Mouse (Mus musculus) fat pad, adult 2 months (tissue): ENCODE measurements around the gene Mrgprx1.

Experiments
- DNase-seq: peaks from one replicate; pipeline ENCODE4 v3.0.0-alpha.2; 2011; ENCODE audit warnings: low read depth, low spot score; ENCODE audit errors: extremely low read depth

Gene Mrgprx1

DNA sequence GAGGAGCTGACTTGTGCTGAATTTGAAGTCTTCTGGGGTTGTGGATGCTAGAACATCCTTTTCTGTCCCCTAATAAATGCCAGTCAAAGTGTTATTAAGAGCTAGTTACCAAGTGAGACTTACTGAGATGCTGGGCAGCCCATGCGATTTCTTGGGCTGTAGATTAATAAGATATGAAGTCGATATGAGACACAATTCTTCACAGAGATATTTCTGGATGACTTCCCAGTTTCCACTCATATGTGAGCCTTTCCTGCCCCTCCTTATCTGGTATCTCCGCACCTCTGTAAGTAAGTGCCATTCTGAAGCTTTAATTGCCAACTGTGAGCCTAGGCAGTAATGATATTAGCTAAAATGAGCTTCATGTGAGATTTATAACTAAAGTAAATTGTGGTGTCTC is at the start of gene Mrgprx1:
Gene Mrgprx1, minus strand, starts transcription at position 101 of the 400 bp plus-strand sequence.
- DNase-seq: no peak

- no peak for DNase-seq
Observed at GRCm38 (mm10) chr7:48075521-48075920, 48.1 kb upstream of the Mrgprx1 start.

DNA sequence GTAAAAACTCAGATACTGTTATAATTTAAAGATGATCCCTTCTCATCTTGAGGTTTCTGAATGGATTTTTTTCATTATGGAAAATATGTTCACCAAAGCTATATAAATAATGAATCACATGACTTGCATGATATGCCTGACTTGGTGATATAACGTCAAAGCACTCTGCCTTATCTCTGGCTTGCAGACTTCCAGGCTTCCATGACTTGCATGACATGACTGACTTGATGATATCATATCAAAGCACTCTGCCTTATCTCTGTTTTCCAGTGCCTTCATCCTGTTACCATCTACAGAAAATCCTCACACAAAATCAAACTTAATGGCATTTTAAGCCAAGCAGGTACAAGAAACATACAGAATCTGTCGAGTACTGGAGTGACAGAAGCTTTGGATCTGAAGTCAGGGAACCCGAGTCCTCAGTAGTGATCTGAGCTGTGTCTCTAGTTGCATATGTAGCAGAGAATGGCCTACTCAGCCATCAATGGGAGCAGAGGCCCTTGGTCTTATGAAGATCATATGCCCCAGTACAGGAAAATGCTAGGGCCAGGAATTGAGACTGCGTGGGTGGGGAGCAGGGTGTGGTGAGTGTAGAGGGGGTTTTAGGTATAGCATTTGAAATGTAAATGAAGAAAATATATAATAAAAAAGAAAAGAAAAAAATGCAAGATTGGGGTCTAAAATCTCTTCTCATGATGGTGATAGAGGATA is 19.2 kb upstream of the Mrgprx1 start:
- no peak for DNase-seq

DNA sequence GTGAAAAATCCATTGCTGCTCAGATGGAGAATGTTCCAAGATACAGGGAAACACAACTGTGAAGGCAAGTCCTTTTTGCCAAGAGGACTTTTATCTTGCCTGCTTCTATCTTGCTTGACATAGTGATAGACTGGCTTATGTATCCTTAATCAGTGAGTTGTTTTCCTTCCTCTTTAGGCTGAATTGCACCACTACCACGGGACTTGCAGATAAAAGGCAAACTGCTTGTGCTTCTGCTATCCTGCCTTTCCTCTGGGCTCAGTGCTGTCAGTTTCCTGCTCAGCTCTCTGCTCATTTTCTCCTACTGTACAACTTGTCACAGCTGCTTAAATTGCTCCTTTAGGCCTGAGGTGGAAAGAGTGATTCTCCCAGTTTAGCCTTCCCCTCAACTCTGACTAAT is 16.6 kb upstream of the Mrgprx1 start:
- no peak for DNase-seq

GRCm38 (mm10) chr7:48017874-48018273 is 9.5 kb downstream of the Mrgprx1 start:
- DNase-seq: no peak

- no peak for DNase-seq
Observed at GRCm38 (mm10) chr7:47995689-47996088, 31.7 kb downstream of the Mrgprx1 start.

GRCm38 (mm10) chr7:47986752-47987151 is 40.6 kb downstream of the Mrgprx1 start:
- DNase-seq: no peak

- no peak for DNase-seq
Observed at GRCm38 (mm10) chr7:47981995-47982394, 45.4 kb downstream of the Mrgprx1 start, which contains the start of gene Mrgpra4. Gene Mrgpra4 (minus strand): TSS chr7:47982095.
